Mouse (Mus musculus): ENCODE measurements around the gene Rbfox1. TPM values are rescaled to one million over a fixed set of nuclear protein-coding genes. Genes with fewer than 3 reads are reported as not detected.

The Rbfox1 gene
- total RNA-seq, 1 experiment from 2014 or later = not detected

DNA sequence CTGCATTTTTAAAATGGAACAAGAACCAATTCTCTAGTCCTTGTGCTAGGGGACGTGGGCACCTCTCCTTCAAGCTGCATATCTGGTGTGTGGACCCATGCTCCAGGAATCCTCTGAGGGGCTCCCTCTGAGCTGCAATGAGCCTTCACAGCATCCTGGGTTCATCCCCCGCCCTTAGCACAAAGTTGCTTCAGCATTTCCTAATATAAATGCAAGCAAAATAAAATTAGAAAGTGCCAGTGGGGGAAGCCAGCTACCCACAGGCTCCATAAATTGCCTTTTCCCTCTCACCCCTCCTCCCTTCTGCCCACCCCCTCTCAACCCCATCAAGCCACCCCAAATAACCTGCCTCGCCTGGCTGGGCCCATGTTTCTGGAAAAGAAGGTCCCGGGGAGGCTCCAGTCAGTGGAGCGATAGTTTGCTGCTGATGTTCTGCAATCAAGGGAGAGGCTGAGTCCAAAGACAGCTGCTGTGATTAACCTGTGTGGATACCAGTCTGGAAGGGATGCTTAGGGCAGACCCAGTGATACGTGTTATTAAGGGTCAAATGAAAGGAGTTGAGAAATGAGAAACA lies 1070.0 kb downstream of the Rbfox1 start:
- ATAC-seq (replicated peaks in 1 of 2; ENCODE audit: insufficient read depth in 1 of 2, low FRiP score in 2 of 2, low TSS enrichment in 1 of 2, low read depth in 1 of 2, poor library complexity in 2 of 2, severe bottlenecking in 2 of 2) = no peak

DNA sequence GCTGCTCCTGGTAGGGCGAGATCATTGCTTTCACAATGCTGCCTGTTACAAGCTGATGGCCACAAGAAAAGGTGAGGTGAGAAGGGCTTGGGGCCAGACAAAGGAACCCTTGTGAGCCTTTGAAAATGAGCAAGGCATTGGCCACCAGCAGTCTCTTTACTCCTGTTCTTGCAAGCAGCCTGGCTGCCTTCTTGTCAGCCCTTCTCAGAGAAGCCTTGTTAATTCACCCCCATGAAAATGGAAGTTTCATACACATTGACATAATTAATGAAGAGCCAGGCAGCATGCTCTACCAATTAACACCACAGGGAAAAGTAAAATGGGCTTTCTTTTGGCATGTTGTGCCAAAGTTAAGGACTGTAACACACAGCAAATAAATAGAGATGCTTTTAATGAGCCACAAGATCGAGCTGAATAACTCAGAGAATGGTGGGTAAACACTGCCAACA lies 1076.8 kb downstream of the Rbfox1 start:
- no peak for ATAC-seq (replicated peaks in 1 of 2; ENCODE audit: insufficient read depth in 1 of 2, low FRiP score in 2 of 2, low TSS enrichment in 1 of 2, low read depth in 1 of 2, poor library complexity in 2 of 2, severe bottlenecking in 2 of 2)

DNA sequence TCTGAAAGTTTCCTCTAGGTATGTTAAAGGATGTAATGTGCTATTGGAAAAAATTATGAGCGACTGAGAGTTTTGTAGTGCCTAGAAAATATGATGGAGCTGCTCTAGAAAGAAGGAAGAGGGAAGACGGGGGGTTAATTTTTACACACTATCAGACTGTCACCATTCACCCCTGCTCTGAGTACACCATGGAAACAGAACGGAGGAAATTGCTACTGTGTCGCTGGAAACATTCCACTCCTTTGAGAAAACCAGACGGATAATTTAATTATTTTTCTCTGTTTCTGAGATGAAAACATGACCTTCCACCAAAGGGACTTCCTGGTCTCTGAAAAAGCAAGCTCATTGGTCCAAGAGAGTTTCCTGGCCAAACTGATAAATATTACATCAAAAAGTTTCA lies 1077.4 kb downstream of the Rbfox1 start:
- no peak for ATAC-seq (replicated peaks in 1 of 2; ENCODE audit: insufficient read depth in 1 of 2, low FRiP score in 2 of 2, low TSS enrichment in 1 of 2, low read depth in 1 of 2, poor library complexity in 2 of 2, severe bottlenecking in 2 of 2)

DNA sequence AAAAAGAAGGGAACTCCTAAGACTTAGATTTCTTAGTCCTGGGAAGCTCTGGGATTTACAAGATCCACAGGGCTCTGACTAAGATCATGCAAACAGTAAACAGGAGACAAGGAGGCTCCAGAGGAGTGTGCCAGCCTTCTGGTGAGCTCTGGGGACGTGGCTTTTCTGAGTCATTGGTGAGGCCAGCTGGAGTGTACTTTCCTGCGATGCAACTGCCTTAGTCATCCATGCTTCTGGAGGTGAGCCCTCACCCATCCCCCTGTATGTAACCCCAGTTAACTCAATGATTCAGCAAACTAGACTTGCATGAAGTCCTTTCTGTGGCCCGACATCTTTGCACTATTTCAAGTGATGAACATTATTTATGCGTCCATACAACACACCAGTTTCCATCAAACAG lies 1078.4 kb downstream of the Rbfox1 start:
- no peak for ATAC-seq (replicated peaks in 1 of 2; ENCODE audit: insufficient read depth in 1 of 2, low FRiP score in 2 of 2, low TSS enrichment in 1 of 2, low read depth in 1 of 2, poor library complexity in 2 of 2, severe bottlenecking in 2 of 2)

DNA sequence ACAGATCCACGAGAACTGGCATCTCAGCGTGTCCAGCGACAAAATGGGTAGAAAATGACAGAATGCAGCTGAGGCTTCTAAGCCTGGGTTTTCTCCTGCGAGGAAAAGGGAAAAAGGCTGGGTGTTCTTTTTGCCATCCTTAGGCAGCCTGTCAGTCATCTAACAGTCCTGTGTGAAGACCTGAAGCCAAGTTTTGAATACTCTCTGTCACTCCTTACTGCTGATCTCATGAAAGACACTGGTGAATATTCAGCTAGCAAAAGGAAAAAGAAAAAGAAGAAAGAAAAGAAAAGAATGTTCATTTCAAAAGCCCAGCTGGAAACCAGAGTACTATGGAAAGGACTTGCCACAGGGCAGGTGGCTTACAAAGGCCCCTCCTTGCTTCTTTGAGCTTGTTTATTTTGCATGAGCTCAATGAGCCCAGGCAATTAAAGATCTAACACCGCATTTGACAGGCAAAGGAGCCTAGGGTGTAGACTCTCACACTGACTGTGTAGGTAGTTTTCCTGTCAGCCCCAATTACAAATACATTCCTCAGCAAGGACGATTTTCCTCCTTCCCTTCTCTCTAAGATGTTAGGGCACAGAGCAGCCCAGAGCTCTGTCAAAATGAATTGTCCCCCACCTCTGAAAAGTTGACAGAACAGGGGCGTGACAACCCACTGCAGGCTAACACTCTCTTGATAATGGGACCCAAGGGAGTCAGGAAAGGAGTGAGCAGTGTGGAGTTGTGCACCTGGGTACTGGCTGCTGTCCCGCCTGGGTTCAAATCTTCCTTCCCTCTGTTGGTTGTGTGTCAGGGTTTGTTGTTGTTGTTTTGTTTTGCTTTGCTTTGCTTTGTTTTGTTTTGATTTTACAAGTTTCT lies 1079.8 kb downstream of the Rbfox1 start:
- ATAC-seq (replicated peaks in 1 of 2; ENCODE audit: insufficient read depth in 1 of 2, low FRiP score in 2 of 2, low TSS enrichment in 1 of 2, low read depth in 1 of 2, poor library complexity in 2 of 2, severe bottlenecking in 2 of 2) = no peak

DNA sequence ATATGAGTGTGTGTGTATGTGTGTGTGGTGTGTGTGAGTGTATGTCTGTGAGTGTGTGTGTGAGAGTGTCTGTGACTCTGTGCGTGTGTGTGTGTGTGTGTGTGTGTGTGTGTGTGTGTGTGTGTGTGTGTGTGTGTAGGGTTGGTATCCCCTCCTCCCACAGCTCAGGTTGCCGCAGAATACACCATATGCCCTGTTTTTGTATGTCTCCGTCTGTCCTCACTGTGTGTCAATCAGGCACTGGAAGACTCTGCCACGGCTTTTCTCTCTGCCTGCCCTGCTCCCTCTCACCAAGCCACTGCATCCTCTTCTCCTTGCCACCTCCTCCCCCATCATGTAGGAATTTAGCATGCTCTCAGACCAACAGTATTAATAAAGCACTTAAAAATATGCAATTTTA lies 1084.8 kb downstream of the Rbfox1 start:
- no peak for ATAC-seq (replicated peaks in 1 of 2; ENCODE audit: insufficient read depth in 1 of 2, low FRiP score in 2 of 2, low TSS enrichment in 1 of 2, low read depth in 1 of 2, poor library complexity in 2 of 2, severe bottlenecking in 2 of 2)

DNA sequence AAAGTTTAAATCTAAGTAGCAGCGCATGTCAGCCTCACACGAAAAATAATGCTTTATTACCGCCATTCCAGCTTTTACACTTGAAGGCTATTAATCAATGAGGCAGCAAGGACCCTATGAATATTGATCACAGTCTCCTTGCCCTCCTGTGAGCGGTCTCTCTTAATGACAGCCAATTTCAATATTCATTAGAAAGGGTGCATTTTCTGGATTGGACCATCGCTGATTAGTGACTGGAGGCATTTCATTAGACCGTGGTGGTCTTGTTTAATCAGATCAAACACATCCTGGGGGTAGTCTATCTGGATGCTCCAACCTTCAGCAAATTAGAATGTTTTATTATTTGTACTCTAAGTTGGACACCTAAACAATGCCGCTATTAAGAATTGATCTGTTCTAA lies 1091.2 kb downstream of the Rbfox1 start:
- no peak for ATAC-seq (replicated peaks in 1 of 2; ENCODE audit: insufficient read depth in 1 of 2, low FRiP score in 2 of 2, low TSS enrichment in 1 of 2, low read depth in 1 of 2, poor library complexity in 2 of 2, severe bottlenecking in 2 of 2)

DNA sequence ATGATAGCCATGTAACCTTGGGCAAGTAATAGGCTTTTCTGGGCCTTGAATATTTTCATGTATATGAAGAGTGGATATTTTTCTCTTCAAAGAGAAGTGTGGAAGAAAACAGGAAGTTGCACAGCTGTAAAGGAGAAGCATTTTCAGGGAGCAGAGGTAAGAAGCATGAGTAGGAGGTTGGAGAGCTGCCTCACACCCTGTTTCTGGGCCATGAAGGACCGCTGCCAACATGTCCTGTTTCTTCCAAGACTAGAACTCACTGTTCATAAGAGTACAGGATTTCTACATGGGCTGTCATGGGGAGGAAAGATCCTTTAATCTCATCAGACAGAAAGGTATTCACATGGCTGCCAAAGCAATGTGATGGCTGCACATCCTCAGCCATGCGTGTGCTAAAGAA lies 1098.8 kb downstream of the Rbfox1 start:
- ATAC-seq (replicated peaks in 1 of 2; ENCODE audit: insufficient read depth in 1 of 2, low FRiP score in 2 of 2, low TSS enrichment in 1 of 2, low read depth in 1 of 2, poor library complexity in 2 of 2, severe bottlenecking in 2 of 2) = no peak

DNA sequence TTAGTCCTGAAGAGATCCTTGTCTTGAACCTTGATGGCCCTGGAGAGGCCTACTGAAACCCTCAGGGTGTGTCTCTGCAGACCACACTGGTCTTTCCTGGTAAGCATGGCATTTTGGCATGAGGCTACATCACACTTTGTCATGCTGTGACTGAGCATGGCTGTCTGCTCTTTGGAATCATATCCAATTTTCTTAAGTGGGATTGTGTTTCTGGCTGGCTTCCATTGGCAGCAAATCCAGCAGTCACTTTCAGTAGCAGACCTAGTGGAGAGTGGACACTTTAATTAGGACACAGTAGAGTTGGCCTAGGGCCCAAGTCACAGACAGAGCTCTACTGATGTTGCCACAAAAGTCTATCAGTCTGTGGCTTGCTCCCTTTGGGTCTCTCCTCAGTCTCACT lies 1100.9 kb downstream of the Rbfox1 start:
- ATAC-seq (replicated peaks in 1 of 2; ENCODE audit: insufficient read depth in 1 of 2, low FRiP score in 2 of 2, low TSS enrichment in 1 of 2, low read depth in 1 of 2, poor library complexity in 2 of 2, severe bottlenecking in 2 of 2) = no peak

DNA sequence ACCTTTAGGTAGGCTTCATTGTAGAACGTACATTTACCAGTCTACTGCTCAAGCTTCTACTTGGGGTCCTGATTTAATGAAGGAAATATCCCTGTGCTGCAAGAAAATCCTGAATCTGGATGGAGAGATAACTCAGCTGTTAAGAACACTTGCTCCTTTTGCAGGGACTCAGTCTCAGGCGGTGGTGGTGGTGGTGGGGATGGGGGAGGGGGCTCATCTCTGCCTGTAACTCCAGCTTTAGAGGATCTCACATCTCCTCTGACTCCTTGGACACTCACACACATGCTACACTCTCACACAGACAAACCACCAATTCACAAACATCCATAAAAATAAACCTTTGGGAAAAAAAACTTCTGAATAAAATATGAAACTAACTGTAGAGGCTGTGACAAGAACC lies 1101.3 kb downstream of the Rbfox1 start:
- ATAC-seq (replicated peaks in 1 of 2; ENCODE audit: insufficient read depth in 1 of 2, low FRiP score in 2 of 2, low TSS enrichment in 1 of 2, low read depth in 1 of 2, poor library complexity in 2 of 2, severe bottlenecking in 2 of 2) = no peak

DNA sequence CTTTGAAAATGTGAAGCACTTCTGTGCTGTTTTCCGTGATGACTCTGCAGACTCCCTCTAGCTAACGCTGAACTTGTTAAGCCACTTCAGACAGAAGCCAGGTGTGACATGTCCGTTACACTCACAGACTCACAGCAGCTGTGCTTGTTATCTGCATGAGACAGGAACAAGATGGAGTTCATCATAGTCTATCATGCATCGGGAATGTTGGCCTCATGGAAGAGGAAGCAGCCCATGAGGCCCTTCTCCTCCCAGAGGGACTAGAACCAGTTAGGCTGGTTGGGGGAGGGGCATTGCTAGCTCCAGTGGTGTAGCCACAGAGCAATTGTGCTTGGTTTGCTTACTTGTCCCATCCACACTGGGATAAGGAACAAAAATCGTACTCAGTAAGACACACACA lies 1107.1 kb downstream of the Rbfox1 start:
- no peak for ATAC-seq (replicated peaks in 1 of 2; ENCODE audit: insufficient read depth in 1 of 2, low FRiP score in 2 of 2, low TSS enrichment in 1 of 2, low read depth in 1 of 2, poor library complexity in 2 of 2, severe bottlenecking in 2 of 2)

DNA sequence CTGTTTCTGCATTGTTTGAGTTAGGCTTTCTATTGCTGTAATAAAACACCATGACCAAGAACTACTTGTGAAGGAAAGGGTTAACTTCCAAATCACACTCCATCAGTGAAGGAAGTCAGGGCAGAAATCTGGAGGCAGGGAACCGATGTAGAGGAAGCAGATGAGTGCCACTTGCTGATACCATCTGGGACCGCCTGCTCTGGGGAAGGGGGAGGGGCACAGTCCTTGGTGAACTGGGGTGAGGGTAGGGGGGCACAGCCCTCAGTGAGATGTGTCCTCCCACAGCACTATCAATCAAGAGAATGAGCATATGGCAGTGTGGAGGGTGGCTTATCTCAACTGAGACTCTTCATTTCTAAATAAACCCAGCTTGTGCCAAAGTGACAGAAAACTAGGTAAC lies 1108.0 kb downstream of the Rbfox1 start:
- no peak for ATAC-seq (replicated peaks in 1 of 2; ENCODE audit: insufficient read depth in 1 of 2, low FRiP score in 2 of 2, low TSS enrichment in 1 of 2, low read depth in 1 of 2, poor library complexity in 2 of 2, severe bottlenecking in 2 of 2)

DNA sequence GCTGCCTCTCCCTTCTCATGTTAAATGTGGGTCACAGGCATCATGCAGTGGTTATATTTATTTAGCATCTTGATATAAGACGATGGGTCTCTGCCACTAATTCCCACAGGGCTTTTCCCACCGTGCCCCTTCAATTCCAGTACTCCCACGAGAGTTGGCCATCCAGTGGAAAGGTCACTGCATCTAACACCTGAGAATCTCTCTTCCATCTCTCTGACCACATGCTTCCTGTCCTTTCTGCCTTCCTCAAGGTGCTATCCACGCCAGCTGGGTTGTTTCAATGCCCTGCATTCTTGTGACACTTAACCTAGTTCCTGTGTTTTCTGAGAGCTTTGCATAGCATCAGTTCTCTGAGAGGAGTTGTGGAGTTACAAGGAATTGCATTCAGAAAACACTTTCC lies 1112.0 kb downstream of the Rbfox1 start:
- ATAC-seq (replicated peaks in 1 of 2; ENCODE audit: insufficient read depth in 1 of 2, low FRiP score in 2 of 2, low TSS enrichment in 1 of 2, low read depth in 1 of 2, poor library complexity in 2 of 2, severe bottlenecking in 2 of 2) = no peak

DNA sequence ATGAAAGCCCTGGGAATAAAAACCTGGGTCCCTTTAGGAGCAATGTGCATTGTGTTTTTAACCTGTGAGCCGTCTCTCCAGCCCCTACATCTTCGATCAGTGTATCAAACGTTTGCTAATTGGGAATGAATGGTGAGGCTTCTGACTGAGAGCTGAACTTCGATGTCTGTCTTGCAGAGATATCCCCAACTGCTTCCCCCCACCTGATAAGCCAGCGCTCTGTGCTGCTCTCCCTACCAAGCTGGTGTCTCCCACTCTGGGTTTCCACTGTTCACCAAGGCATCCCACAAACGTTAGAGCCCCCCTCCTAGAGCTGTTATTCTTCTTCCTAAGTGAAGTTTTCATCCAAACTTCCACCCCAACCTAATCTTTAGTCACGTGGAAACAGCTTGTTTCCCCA lies 1112.7 kb downstream of the Rbfox1 start:
- ATAC-seq (replicated peaks in 1 of 2; ENCODE audit: insufficient read depth in 1 of 2, low FRiP score in 2 of 2, low TSS enrichment in 1 of 2, low read depth in 1 of 2, poor library complexity in 2 of 2, severe bottlenecking in 2 of 2) = no peak

DNA sequence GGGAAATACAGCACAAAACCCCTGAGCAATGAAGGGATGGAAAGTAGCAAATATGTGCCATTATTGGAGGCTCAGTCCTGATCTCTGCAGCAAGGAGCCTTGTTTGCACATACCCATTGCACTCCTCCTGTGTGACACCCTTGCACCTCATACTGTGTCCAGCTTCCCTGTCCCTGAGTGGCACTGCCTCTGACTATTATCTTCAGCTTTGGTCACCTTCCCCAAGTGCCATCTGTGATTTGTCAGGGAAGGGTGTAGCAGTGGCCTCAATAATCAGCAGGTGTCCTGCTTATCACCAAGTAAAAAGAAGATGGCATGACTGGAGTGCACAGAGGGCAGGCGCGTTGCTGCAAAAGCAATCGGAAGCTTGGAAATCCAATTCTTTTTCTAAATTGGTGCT lies 1119.4 kb downstream of the Rbfox1 start:
- ATAC-seq (replicated peaks in 1 of 2; ENCODE audit: insufficient read depth in 1 of 2, low FRiP score in 2 of 2, low TSS enrichment in 1 of 2, low read depth in 1 of 2, poor library complexity in 2 of 2, severe bottlenecking in 2 of 2) = 0 out of 4 replicates have a peak, but pooled peaks of 1 of the 2 experiments have one; percentile 4

DNA sequence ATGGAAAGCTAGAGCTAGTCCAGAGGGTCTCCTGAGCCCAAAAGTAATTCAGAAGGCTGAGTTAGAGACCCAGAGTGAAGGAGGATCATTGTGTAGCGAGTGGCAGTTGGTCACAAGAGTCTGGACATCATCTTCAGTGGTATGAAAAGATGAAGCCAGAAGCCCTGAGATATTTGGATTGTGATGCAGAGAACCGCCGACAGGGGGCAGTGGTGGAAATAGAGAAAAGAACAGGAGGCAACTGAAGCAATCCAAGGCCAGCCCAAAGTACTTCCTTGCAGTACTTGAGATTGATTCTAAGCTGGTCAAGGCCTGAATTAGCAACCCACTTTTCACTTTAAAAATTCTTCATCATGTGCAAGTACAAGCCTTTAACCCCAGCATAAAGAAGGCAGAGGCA lies 1120.3 kb downstream of the Rbfox1 start:
- ATAC-seq (replicated peaks in 1 of 2; ENCODE audit: insufficient read depth in 1 of 2, low FRiP score in 2 of 2, low TSS enrichment in 1 of 2, low read depth in 1 of 2, poor library complexity in 2 of 2, severe bottlenecking in 2 of 2) = peak; percentile 45 to 49; a peak in 2 of 4 replicates

DNA sequence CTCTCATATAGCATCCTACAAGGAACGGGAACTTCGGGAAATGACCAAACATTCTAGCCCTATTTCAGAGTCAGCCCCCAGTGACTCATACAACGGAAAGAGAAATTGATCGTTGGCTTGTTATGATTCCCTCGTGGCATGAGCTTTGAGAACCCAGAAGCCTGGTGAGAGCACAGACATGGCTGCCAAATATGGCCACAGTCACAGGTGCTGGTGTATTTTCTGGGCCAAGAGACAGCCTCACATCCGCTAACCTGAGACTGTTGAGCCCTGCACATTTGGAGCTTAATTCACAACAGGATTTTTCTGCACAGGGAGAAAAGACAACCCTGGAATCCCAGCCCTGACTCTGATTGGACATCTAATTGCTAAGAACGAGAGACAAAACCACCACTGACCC lies 1132.2 kb downstream of the Rbfox1 start:
- no peak for ATAC-seq (replicated peaks in 1 of 2; ENCODE audit: insufficient read depth in 1 of 2, low FRiP score in 2 of 2, low TSS enrichment in 1 of 2, low read depth in 1 of 2, poor library complexity in 2 of 2, severe bottlenecking in 2 of 2)

DNA sequence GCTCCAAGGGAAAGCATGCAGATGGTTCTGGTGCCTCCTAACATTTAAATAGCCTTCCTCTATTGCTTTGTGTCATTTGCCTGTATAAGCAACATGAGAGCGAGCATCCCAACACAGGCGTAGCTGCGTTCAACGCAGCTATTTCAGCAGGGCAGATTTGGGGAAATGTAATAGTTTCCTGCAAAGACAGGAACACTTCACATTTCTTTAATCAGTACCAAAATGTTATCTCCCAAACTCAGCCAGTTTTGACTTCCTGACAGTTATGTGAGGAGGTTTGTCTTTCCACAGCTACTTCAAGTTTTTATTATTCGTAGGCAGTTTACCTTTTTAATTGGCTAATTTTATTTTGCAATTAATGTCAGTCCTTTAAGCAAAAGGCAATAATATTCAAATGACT lies 1149.1 kb downstream of the Rbfox1 start:
- ATAC-seq (replicated peaks in 1 of 2; ENCODE audit: insufficient read depth in 1 of 2, low FRiP score in 2 of 2, low TSS enrichment in 1 of 2, low read depth in 1 of 2, poor library complexity in 2 of 2, severe bottlenecking in 2 of 2) = no peak

DNA sequence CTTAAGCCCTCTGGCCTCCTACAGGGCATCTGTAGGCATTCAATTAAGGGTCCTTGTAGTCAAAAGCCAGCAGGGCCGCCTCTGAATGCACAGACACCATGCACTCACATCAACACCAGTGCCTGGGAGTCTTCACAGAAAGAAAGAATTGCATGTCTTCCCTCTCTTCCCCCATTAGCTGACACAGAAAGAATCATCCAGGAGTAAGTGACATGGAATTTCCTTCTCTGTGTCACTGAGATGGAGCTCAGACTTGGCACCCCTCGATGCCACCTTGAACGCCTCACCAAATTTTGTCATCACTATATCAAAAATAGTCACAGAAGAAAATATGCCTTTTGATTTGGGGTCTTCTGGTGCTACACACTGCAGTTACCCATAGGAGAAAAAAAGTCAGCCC lies 1151.4 kb downstream of the Rbfox1 start:
- no peak for ATAC-seq (replicated peaks in 1 of 2; ENCODE audit: insufficient read depth in 1 of 2, low FRiP score in 2 of 2, low TSS enrichment in 1 of 2, low read depth in 1 of 2, poor library complexity in 2 of 2, severe bottlenecking in 2 of 2)

Measured in hematopoietic stem cell, adult 5-6 weeks (primary cell).